Mouse (Mus musculus): ENCODE results near the gene Snrpa. TPM values are rescaled to one million over a fixed set of nuclear protein-coding genes. Genes with fewer than 3 reads are reported as not detected.

Gene Snrpa
- polyA plus RNA-seq, 1 experiment = 99.4 TPM

GRCm38 (mm10) chr7:27167475-27168094 lies 28.5 kb downstream of the Snrpa start:
- WGBS = 40% methylated on average over 11 of the region's 11 CpGs
- H3K27ac ChIP-seq (ENCODE audit: control insufficient read depth, insufficient read depth, low read depth, low read length, poor library complexity) = peak overlapping the region; percentile 99
- TF ChIP-seq CTCF (IDR thresholded peaks at IDR 0.05; ENCODE audit: control insufficient read depth, insufficient read depth, low read length) (no peak), POLR2A (IDR thresholded peaks at IDR 0.05; ENCODE audit: borderline replicate concordance, control insufficient read depth, low read depth, low read length) (no peak)
- peaks cover 6% of the 10 kb centered on the region for H3K4me1 ChIP-seq (ENCODE audit: control insufficient read depth, insufficient read depth, low read length)
- peak overlapping the region; percentile 56 for H3K4me3 ChIP-seq (replicated peaks; ENCODE audit: control insufficient read depth, low read depth, low read length)

- 1% methylated on average over 61 of the region's 61 CpGs for WGBS
- Histone ChIP-seq H3K27ac (ENCODE audit: control insufficient read depth, insufficient read depth, low read depth, low read length, poor library complexity) (peak within 1 kb of the TSS; percentile 99), H3K4me3 (replicated peaks; ENCODE audit: control insufficient read depth, low read depth, low read length) (peak within 1 kb of the TSS; percentile 88), H3K4me1 (ENCODE audit: control insufficient read depth, insufficient read depth, low read length) (peaks cover 6% of the 10 kb centered on the region)
- TF ChIP-seq POLR2A (IDR thresholded peaks at IDR 0.05; ENCODE audit: borderline replicate concordance, control insufficient read depth, low read depth, low read length) (0 out of 2 replicates have a peak, but pooled peaks have one; percentile 34), CTCF (IDR thresholded peaks at IDR 0.05; ENCODE audit: control insufficient read depth, insufficient read depth, low read length) (no peak)
These were observed 29.2 kb downstream of the Snrpa start, which contains the start of gene Egln2 for GRCm38 (mm10) chr7:27166614-27167474. Gene Egln2, minus strand, starts transcription at chr7:27166802.

GRCm38 (mm10) chr7:27166229-27166613 lies 29.9 kb downstream of the Snrpa start:
- under 1% methylated on average over 33 of the region's 43 CpGs for WGBS
- Histone ChIP-seq H3K4me1 (ENCODE audit: control insufficient read depth, insufficient read depth, low read length) (peaks cover 6% of the 10 kb centered on the region), H3K27ac (ENCODE audit: control insufficient read depth, insufficient read depth, low read depth, low read length, poor library complexity) (peak overlapping the region; percentile 99), H3K4me3 (replicated peaks; ENCODE audit: control insufficient read depth, low read depth, low read length) (peak overlapping the region; percentile 88)
- TF ChIP-seq POLR2A (IDR thresholded peaks at IDR 0.05; ENCODE audit: borderline replicate concordance, control insufficient read depth, low read depth, low read length) (peak; percentile 36; the same call in 1 of the 2 replicates), CTCF (IDR thresholded peaks at IDR 0.05; ENCODE audit: control insufficient read depth, insufficient read depth, low read length) (no peak)

- TF ChIP-seq CTCF (IDR thresholded peaks at IDR 0.05; ENCODE audit: control insufficient read depth, insufficient read depth, low read length) = no peak
- TF ChIP-seq POLR2A (IDR thresholded peaks at IDR 0.05; ENCODE audit: borderline replicate concordance, control insufficient read depth, low read depth, low read length) = no peak
- Histone ChIP-seq H3K27ac (ENCODE audit: control insufficient read depth, insufficient read depth, low read depth, low read length, poor library complexity) (peak overlapping the region; percentile 99), H3K4me3 (replicated peaks; ENCODE audit: control insufficient read depth, low read depth, low read length) (peak overlapping the region; percentile 88), H3K4me1 (ENCODE audit: control insufficient read depth, insufficient read depth, low read length) (peaks cover 6% of the 10 kb centered on the region)
- 1% methylated on average over 8 of the region's 8 CpGs for WGBS
These were observed 30.4 kb downstream of the Snrpa start for GRCm38 (mm10) chr7:27165696-27166095.

- Histone ChIP-seq H3K4me3 (replicated peaks; ENCODE audit: control insufficient read depth, low read depth, low read length) (peak overlapping the region; percentile 88), H3K27ac (ENCODE audit: control insufficient read depth, insufficient read depth, low read depth, low read length, poor library complexity) (no peak overlapping the region), H3K4me1 (ENCODE audit: control insufficient read depth, insufficient read depth, low read length) (peaks cover 6% of the 10 kb centered on the region)
- WGBS = 80% methylated on average over 23 of the region's 23 CpGs
- TF ChIP-seq POLR2A (IDR thresholded peaks at IDR 0.05; ENCODE audit: borderline replicate concordance, control insufficient read depth, low read depth, low read length) = no peak
These were observed 30.9 kb downstream of the Snrpa start for GRCm38 (mm10) chr7:27165007-27165655.

GRCm38 (mm10) chr7:27164112-27164947 lies 31.7 kb downstream of the Snrpa start:
- TF ChIP-seq CTCF (IDR thresholded peaks at IDR 0.05; ENCODE audit: control insufficient read depth, insufficient read depth, low read length) = no peak
- TF ChIP-seq POLR2A (IDR thresholded peaks at IDR 0.05; ENCODE audit: borderline replicate concordance, control insufficient read depth, low read depth, low read length) = no peak
- Histone ChIP-seq H3K4me3 (replicated peaks; ENCODE audit: control insufficient read depth, low read depth, low read length) (no peak overlapping the region), H3K27ac (ENCODE audit: control insufficient read depth, insufficient read depth, low read depth, low read length, poor library complexity) (no peak overlapping the region), H3K4me1 (ENCODE audit: control insufficient read depth, insufficient read depth, low read length) (peaks cover 6% of the 10 kb centered on the region)
- WGBS = 91% methylated on average over 33 of the region's 33 CpGs

- H3K4me1 ChIP-seq (ENCODE audit: control insufficient read depth, insufficient read depth, low read length) = peaks cover 6% of the 10 kb centered on the region
- no peak for TF ChIP-seq POLR2A (IDR thresholded peaks at IDR 0.05; ENCODE audit: borderline replicate concordance, control insufficient read depth, low read depth, low read length)
- no peak for TF ChIP-seq CTCF (IDR thresholded peaks at IDR 0.05; ENCODE audit: control insufficient read depth, insufficient read depth, low read length)
- no peak overlapping the region for H3K4me3 ChIP-seq (replicated peaks; ENCODE audit: control insufficient read depth, low read depth, low read length)
- no peak overlapping the region for H3K27ac ChIP-seq (ENCODE audit: control insufficient read depth, insufficient read depth, low read depth, low read length, poor library complexity)
- WGBS = 79% methylated on average over 5 of the region's 5 CpGs
These were observed 32.6 kb downstream of the Snrpa start for GRCm38 (mm10) chr7:27163450-27163805.

Data from bone marrow, adult 2 months (tissue).